Mouse (Mus musculus) small intestine, adult 2 months (tissue): ENCODE data around the gene Ppp4r3a.

Experiments used
- CTCF ChIP-seq: fragments of 200-500 bp; IDR thresholded peaks from 2 replicates; pipeline ENCODE4 v1.5.1; 2012; ENCODE audit warnings: low read depth, mild to moderate bottlenecking, control low read depth, inconsistent platforms, low read length, moderate library complexity, mixed read lengths; ENCODE audit not compliant: insufficient replicate concordance, insufficient read length; ENCODE audit errors: extremely low read depth
- POLR2A ChIP-seq: fragments of 200-500 bp; IDR thresholded peaks from 2 replicates; pipeline ENCODE4 v1.6.1; 2012; ENCODE audit warnings: low read depth, mild to moderate bottlenecking, control low read depth, inconsistent platforms, low read length, moderate library complexity

- no peak for TF ChIP-seq POLR2A
- no peak for TF ChIP-seq CTCF
Observed at GRCm38 (mm10) chr12:101026025-101026424, 57.5 kb downstream of the Ppp4r3a start.
